Mouse (Mus musculus) right cerebral cortex, postnatal 36 days (tissue): Measurements from ENCODE around the gene Ppp1r3f.

Source experiments
- DNase-seq, 2 experiments: peaks; one replicate each; pipeline ENCODE4 v3.0.0; 2022; ENCODE audit warnings: low spot score in 2 of 2, mixed read lengths in 1 of 2

Ppp1r3f gene

DNA sequence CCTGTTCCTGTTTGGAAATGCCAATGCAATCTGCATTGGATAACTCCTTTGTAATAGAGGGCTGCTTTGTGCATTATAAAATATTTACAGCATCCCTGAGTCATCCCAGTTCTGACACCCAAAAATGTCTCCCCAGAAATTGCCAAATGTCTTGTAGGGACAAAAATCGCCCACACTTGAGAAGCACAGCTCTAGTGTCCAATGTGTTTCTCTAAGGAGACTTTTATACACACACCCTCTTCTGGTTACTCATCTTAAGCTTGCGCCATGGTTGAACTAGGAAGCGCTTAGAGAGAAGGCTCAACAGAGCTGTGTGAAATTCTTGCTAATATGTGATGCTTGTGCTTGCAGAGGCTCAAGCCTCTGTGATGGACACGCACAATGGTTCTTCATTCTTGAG lies 20.6 kb downstream of the Ppp1r3f start:
- DNase-seq, result no peak

DNA sequence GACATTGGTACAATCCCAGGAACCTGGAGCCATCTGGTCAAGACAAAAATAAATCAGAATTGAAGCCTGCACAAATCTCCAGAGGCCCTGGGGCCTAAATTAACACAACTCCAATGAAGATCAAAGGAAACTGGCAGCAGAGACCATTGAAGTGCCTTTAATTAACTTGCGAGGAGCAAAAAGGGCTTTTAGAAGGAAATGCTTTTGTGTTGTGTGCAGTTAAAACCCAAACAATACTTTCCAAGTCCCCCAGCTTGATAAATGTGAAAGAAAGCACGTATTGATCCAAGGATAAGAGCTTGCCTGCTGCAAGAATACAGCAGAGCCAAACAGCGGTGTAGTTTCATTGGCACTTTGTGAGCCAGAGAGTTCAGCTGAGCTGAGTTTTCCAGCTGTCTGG lies 49.1 kb downstream of the Ppp1r3f start:
- DNase-seq, result no peak
